Mouse (Mus musculus): ENCODE results near the gene Yipf1.

DNA sequence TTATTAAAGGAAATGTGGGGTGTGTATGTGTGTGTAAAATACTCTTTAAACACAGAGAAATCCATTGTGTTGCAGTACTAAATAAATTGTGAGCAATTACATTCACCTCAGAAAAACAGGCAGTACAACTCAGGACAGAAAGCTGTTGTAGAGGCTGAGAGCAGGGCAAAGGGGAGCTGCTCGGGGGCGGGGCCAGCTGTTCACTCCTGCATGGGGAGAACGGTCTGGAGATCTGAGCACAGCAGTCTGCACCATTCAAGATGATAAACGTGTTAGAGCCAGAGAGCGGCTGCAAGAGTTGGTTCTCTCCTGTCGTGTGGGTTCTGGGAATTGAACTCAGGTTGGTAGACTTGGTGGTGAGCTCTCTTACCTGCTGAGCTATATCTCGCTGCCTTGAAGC lies 66.7 kb downstream of the Yipf1 start:
- TF ChIP-seq CTCF (IDR thresholded peaks at IDR 0.05; ENCODE audit: low read depth, low read length) (no peak), POLR2A (IDR thresholded peaks at IDR 0.05; ENCODE audit: extremely low read depth, insufficient read depth, low read length) (no peak)
